Mouse (Mus musculus) heart, embryonic 14.5 days (tissue): ENCODE measurements around the gene Plekhm1. TPM values are rescaled to one million over a fixed set of nuclear protein-coding genes. Genes with fewer than 3 reads are reported as not detected.
"Not testable (repeated sequence)": the region's sequence is repeated elsewhere in the genome, so short reads cannot be mapped to it uniquely, and the experiment has no call there.

Experiments
- ATAC-seq: fragments of 200-750 bp; cut with Nextera tagmentation; 2 replicates; pipeline ENCODE4 v1.8.0; 2017; ENCODE audit warnings: low read depth, moderate TSS enrichment; ENCODE audit not compliant: insufficient number of reproducible peaks, insufficient read depth, low FRiP score
- H3K27ac ChIP-seq, 2 experiments: fragments of 200-500 bp in 1 of 2; fragments of 300-500 bp in 1 of 2; sonication (generic) in 1 of 2; replicated peaks in 1 of 2; 2 replicates each; pipeline ENCODE4 v1.5.1; 2012 to 2014; ENCODE audit warnings: low read depth in 2 of 2, low read length in 2 of 2, control low read depth in 1 of 2, mild to moderate bottlenecking in 1 of 2, mixed read lengths in 1 of 2; ENCODE audit not compliant: control insufficient read depth in 1 of 2, insufficient read depth in 1 of 2
- H3K27me3 ChIP-seq: fragments of 300-500 bp; sonication (generic); 2 replicates; pipeline ENCODE4 v1.6.1; 2014; ENCODE audit warnings: mild to moderate bottlenecking, low read length, control low read depth; ENCODE audit not compliant: control insufficient read depth, insufficient read depth
- H3K36me3 ChIP-seq: fragments of 300-500 bp; sonication (generic); 2 replicates; pipeline ENCODE4 v1.6.1; 2014; ENCODE audit warnings: mild to moderate bottlenecking, control low read depth, low read length, mixed read lengths; ENCODE audit not compliant: control insufficient read depth, insufficient read depth
- H3K4me1 ChIP-seq, 2 experiments: fragments of 200-500 bp in 1 of 2; fragments of 300-500 bp in 1 of 2; sonication (generic) in 1 of 2; 2 replicates each; pipeline ENCODE4 v1.6.1; 2012 to 2014; ENCODE audit warnings: low read length in 2 of 2, control low read depth in 1 of 2, mixed read lengths in 1 of 2; ENCODE audit not compliant: control insufficient read depth in 2 of 2, insufficient read depth in 2 of 2
- H3K4me2 ChIP-seq: fragments of 300-500 bp; sonication (generic); 2 replicates; pipeline ENCODE4 v1.6.1; 2014; ENCODE audit warnings: mild to moderate bottlenecking, low read length
- H3K4me3 ChIP-seq, 2 experiments: fragments of 200-500 bp in 1 of 2; fragments of 300-500 bp in 1 of 2; sonication (generic) in 1 of 2; 2 replicates each; pipeline ENCODE4 v1.5.1; 2012 to 2014; ENCODE audit warnings: low read length in 2 of 2, mild to moderate bottlenecking in 2 of 2, control low read depth in 1 of 2, low read depth in 1 of 2, moderate library complexity in 1 of 2; ENCODE audit not compliant: control insufficient read depth in 1 of 2, insufficient read depth in 1 of 2
- H3K9ac ChIP-seq: fragments of 300-500 bp; sonication (generic); 2 replicates; pipeline ENCODE4 v1.6.1; 2014; ENCODE audit warnings: mild to moderate bottlenecking, low read length
- H3K9me3 ChIP-seq: fragments of 300-500 bp; sonication (generic); 2 replicates; pipeline ENCODE4 v1.6.1; 2016; ENCODE audit warnings: low read length, control low read depth; ENCODE audit not compliant: control insufficient read depth
- WGBS: fragments of 180-500 bp; shearing (Covaris S2); extraction: QIAGEN DNeasy Blood & Tissue Kit; methylation state at CpG from one replicate; pipeline ENCODE4 v1.1.7; 2014; 5-methylcytosine and 5-hydroxymethylcytosine counted together
- polyA plus RNA-seq: library from polyadenylated mRNA; unstranded; fragments of >200 nt; fragmentation: Nextera tagmentation; extraction: Ambion mirVana; gene quantifications from 2 replicates; pipeline ENCODE4 v1.2.1, GENCODE M21; 2014

The Plekhm1 gene
- 6.3 and 6.5 TPM in 2 replicates for polyA plus RNA-seq

DNA sequence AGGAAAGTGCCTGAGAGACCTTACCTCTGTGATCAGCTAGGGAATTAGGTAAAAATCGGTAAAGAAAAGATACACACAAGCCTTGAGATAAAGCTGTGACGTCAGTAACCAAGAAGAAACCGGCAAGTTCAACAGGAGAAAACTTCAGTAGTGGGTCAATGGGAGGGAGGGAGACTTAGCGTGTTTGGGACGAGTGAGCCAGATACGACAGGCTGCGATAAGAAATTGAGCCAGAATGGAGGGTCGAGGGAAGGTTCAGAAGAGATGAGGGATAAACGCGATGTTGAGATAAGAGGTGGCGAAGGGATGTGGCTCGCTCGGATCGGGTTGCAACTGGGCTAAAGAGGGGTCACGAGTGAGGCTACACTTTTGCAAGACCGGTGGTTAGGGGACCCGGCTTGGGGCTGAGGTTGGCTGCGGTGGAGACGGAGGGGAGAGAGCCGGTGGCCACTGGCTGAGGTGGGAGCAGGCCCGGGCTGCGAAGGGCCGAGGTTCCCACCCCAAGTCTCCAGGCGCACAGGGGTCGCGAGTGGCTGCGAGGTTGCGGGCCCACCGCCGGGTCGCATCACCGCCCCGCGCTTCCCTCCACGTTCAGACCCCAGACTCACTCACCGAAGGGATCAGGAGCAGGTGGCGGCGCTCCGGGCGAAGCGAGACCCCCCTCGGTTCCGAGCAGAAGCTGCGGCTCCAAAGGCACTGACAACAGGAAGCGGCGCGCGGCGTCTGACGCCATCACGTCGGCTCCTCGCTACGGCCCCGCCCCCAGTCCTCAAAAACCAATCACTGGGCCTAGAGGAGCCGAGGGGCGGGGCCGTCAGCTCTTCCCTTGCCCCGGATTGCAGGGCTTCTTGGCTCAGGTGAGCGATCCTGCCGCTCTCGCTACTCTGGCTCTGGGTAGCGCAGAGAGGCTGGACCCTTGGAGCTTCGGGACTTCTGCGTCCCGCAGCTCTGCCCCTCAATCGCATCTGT, at the start of gene Plekhm1:
Gene Plekhm1 (minus strand): TSS at position 707 of the 969 bp plus-strand sequence.
- H3K9me3 ChIP-seq = no peaks in the 10 kb centered on the region
- H3K27ac ChIP-seq = peak within 1 kb of the TSS; percentile 2 to 45; a peak in 3 of 4 replicates
- peak within 1 kb of the TSS; percentile 96 for H3K4me2 ChIP-seq
- no peaks in the 10 kb centered on the region for H3K27me3 ChIP-seq
- no peaks in the 10 kb centered on the region for H3K36me3 ChIP-seq
- peak within 1 kb of the TSS; percentile 79 to 93 for H3K4me3 ChIP-seq
- H3K4me1 ChIP-seq = peaks cover 3 to 12% of the 10 kb centered on the region in 2 experiments; a peak in 2 of 4 replicates
- WGBS = under 1% methylated on average over 66 of the region's 67 CpGs
- H3K9ac ChIP-seq = peak within 1 kb of the TSS; percentile 93
- ATAC-seq = peak; percentile 94

DNA sequence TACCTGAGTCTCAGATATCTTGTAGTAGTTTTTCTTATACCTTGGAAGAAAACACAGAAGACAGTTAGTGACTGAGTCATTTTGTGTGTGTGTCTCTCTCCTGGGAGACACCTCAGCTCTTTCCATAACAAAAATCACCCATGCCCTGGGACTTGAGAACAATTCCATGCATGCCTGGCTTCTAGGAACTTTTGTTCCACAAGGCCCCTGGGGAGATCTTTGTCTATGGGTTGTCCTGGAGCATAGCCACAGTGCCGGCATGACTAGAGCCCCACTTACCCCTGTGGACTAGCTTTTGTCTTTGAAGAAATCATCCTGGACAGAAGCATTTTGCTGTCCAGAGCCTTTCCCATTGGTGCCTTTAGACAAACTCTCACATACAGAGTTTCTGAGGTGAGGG, 38.6 kb upstream of the Plekhm1 start:
- 59% methylated on average over 1 of the region's 1 CpGs for WGBS
- not testable (repeated sequence) for H3K9me3 ChIP-seq, ATAC-seq, H3K27ac ChIP-seq, H3K4me1 ChIP-seq, H3K36me3 ChIP-seq, H3K27me3 ChIP-seq, H3K9ac ChIP-seq, H3K4me2 ChIP-seq, H3K4me3 ChIP-seq

DNA sequence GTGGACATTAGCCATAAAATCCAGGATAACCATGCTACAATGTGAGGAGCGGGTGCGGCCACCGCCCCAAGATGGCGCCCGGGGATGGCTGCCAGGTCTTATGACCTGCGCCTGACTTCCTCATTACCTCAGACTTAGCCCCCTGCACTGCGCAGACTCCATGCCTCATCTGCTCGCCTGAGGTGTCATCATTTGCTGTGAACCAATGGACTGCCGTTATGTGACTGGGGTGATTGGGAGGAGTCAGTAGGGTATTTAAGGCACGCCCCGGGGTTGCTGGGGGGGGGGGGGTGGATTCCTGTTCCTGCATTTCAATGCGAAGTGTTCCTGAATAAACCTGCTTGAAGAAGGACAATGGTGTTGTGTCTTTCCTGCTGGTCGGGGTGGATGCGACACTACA, 37.2 kb upstream of the Plekhm1 start:
- not testable (repeated sequence) for H3K4me2 ChIP-seq, H3K4me3 ChIP-seq, ATAC-seq, H3K27me3 ChIP-seq, H3K9ac ChIP-seq, H3K9me3 ChIP-seq, H3K36me3 ChIP-seq, H3K4me1 ChIP-seq, H3K27ac ChIP-seq
- WGBS = 88% methylated on average over 14 of the region's 14 CpGs

DNA sequence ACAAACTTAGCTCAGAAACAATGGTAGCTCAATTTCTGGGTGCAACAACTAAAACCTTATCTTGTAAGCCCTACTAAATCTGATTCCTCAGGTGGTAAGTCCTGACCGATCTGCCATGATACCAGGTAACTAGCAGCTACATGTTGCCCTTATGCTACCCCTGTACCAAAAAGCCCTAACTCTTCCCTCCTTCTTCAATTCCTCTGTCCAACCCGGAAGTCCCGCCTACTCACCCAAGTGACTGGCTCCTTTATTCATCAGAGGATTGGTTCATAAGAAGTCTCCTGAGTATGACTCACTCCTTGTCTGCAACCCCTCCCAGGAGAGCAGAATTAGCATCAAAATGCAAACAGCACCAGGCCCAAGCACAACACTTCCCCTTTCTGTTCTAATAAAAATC, 31.2 kb upstream of the Plekhm1 start:
- H3K27ac ChIP-seq = no peak overlapping the region
- ATAC-seq = no peak
- H3K4me3 ChIP-seq = no peak overlapping the region
- H3K4me2 ChIP-seq = no peak overlapping the region
- no peaks in the 10 kb centered on the region for H3K4me1 ChIP-seq
- H3K9ac ChIP-seq = no peak overlapping the region
- no peaks in the 10 kb centered on the region for H3K9me3 ChIP-seq
- WGBS = 85% methylated on average over 3 of the region's 3 CpGs
- no peaks in the 10 kb centered on the region for H3K36me3 ChIP-seq
- H3K27me3 ChIP-seq = no peaks in the 10 kb centered on the region

DNA sequence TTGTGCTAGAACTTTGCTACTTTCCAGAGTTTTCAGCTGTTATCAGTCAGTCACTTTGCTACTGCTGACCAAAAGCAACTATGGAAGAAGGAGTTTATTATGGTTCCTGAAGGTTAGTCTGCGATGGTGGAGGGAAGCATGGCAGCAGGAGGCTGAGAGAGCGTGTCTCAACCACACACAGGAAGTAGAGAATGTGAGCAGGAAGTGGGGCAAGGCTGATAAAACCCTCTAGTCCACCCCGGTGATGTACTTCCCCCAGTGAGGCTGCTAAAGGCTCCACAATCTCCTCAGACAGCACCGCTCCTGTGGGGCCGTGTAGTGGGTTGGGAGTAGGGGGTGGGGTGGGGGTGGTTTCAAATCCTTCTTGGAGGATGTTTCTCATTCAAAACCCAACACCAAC, 23.8 kb upstream of the Plekhm1 start:
- no peak overlapping the region for H3K9ac ChIP-seq
- no peaks in the 10 kb centered on the region for H3K36me3 ChIP-seq
- no peaks in the 10 kb centered on the region for H3K4me1 ChIP-seq
- 61% methylated on average over 5 of the region's 5 CpGs for WGBS
- no peaks in the 10 kb centered on the region for H3K9me3 ChIP-seq
- no peaks in the 10 kb centered on the region for H3K27me3 ChIP-seq
- no peak overlapping the region for H3K4me3 ChIP-seq
- ATAC-seq = no peak
- no peak overlapping the region for H3K27ac ChIP-seq
- no peak overlapping the region for H3K4me2 ChIP-seq

DNA sequence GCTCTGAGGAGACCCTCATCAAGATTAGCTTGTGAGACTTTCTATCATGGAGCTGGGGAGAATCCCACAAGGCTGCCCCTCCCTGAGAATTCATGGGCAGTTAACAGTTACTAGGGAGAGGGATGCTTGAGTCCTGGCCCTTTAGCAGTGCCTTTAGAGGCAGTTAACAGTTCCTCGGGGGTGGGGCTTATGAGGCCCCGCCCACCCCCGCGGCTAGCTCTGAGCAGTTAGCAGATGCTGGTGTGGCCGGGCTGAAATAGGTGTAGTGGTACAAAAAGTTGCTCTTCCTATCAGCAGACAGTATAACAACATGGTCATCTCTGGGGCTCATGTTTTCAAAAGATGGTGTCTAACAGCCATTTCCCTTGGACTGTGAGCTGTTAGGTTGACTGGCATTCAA, 12.5 kb upstream of the Plekhm1 start:
- Histone ChIP-seq H3K4me1 (no peaks in the 10 kb centered on the region), H3K4me2 (no peak overlapping the region), H3K27ac (no peak overlapping the region), H3K36me3 (no peaks in the 10 kb centered on the region), H3K27me3 (no peaks in the 10 kb centered on the region), H3K9me3 (no peaks in the 10 kb centered on the region), H3K4me3 (no peak overlapping the region), H3K9ac (no peak overlapping the region)
- ATAC-seq = no peak
- WGBS = 12% methylated on average over 5 of the region's 5 CpGs

DNA sequence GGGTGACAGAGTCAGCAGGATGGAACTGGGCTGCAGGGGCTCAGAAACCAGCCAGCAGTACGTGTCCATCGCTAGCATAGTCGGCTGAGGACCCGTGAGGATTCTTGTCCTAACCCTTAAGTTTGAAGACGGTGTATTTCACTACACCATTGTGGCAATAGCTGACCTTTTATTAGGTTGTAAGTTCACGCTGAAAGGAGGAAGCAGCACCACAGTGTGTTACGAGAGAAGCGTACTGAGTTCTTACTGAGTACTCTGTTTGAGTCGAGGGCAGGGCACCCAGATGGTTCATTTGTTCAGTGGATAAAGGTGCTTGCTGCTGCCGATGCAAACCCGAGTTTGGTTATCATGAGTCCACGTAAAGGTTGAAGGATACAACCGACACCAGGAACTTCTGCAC, 7.2 kb upstream of the Plekhm1 start:
- Histone ChIP-seq H3K4me2 (no peak overlapping the region), H3K36me3 (no peaks in the 10 kb centered on the region), H3K9me3 (no peaks in the 10 kb centered on the region), H3K27ac (no peak overlapping the region), H3K27me3 (no peaks in the 10 kb centered on the region), H3K4me3 (no peak overlapping the region), H3K4me1 (no peaks in the 10 kb centered on the region), H3K9ac (no peak overlapping the region)
- WGBS = 80% methylated on average over 13 of the region's 13 CpGs
- ATAC-seq = no peak
